Mouse (Mus musculus) C2C12 (cell line): Measurements from ENCODE around the gene Gabpb1. TPM values are rescaled to one million over a fixed set of nuclear protein-coding genes. Genes with fewer than 3 reads are reported as not detected.
A peak's percentile ranks its signal among the peaks of the same experiment; 100 is the strongest.

ENCODE experiments used
- H3K27me3 ChIP-seq: one replicate; pipeline ENCODE4 v1.6.1; 2011; ENCODE audit not compliant: control insufficient read depth, insufficient read depth, insufficient read length
- H3K36me3 ChIP-seq: one replicate; pipeline ENCODE4 v1.6.1; 2011; ENCODE audit not compliant: control insufficient read depth, insufficient read depth
- H3K4me3 ChIP-seq: one replicate; pipeline ENCODE4 v1.5.1; 2011; ENCODE audit warnings: mild to moderate bottlenecking, control low read depth; ENCODE audit not compliant: poor library complexity, insufficient read depth, severe bottlenecking
- H3K79me2 ChIP-seq: one replicate; pipeline ENCODE4 v1.6.1; 2011; ENCODE audit not compliant: control insufficient read depth, insufficient read depth
- H3K79me3 ChIP-seq: one replicate; pipeline ENCODE4 v1.6.1; 2011; ENCODE audit warnings: low read depth, control low read depth
- H3ac ChIP-seq: one replicate; pipeline ENCODE3; 2011; ENCODE audit warnings: low read depth; ENCODE audit not compliant: control insufficient read depth, insufficient read length
- CEBPB ChIP-seq: IDR thresholded peaks from one replicate; pipeline ENCODE4 v1.6.1; 2011; ENCODE audit warnings: low read depth, mild to moderate bottlenecking, control low read depth, moderate library complexity
- CTCF ChIP-seq: IDR thresholded peaks from one replicate; pipeline ENCODE4 v1.5.1; 2011; ENCODE audit not compliant: control insufficient read depth, insufficient read depth, insufficient read length
- FOSL1 ChIP-seq: IDR thresholded peaks from one replicate; pipeline ENCODE4 v1.8.0; 2011; ENCODE audit warnings: mild to moderate bottlenecking, low read length; ENCODE audit not compliant: poor library complexity, insufficient read depth, severe bottlenecking
- MAX ChIP-seq: IDR thresholded peaks from one replicate; pipeline ENCODE4 v1.6.1; 2011; ENCODE audit warnings: mild to moderate bottlenecking, control low read depth
- MYOD1 ChIP-seq: IDR thresholded peaks from one replicate; pipeline ENCODE4 v1.6.1; 2011; ENCODE audit warnings: low read depth; ENCODE audit not compliant: control insufficient read depth, insufficient read length
- MYOG ChIP-seq: IDR thresholded peaks from one replicate; pipeline ENCODE4 v1.6.1; 2011; ENCODE audit not compliant: control insufficient read depth, insufficient read length; ENCODE audit errors: extremely low read depth
- USF1 ChIP-seq: IDR thresholded peaks from one replicate; pipeline ENCODE4 v1.6.1; 2011; ENCODE audit warnings: low read depth, mild to moderate bottlenecking, control low read depth, moderate library complexity
- polyA plus RNA-seq: library from polyadenylated mRNA; unstranded; fragments of >200 nt; fragmentation: generic; extraction: Trizol; gene quantifications from one replicate; pipeline ENCODE4 v1.2.1, GENCODE M21; 2012; ENCODE audit warnings: missing spikeins

Gene Gabpb1
- polyA plus RNA-seq, 1 experiment: 13.5 TPM

GRCm38 (mm10) chr2:126600533-126600932 lies 75.6 kb downstream of the Gabpb1 start:
- Histone ChIP-seq H3ac (no peak overlapping the region), H3K4me3 (no peak overlapping the region), H3K27me3 (no peaks in the 10 kb centered on the region), H3K36me3 (no peaks in the 10 kb centered on the region), H3K79me2 (no peaks in the 10 kb centered on the region), H3K79me3 (no peaks in the 10 kb centered on the region)
- TF ChIP-seq CTCF: no peak
- no peak for TF ChIP-seq MAX
- TF ChIP-seq CEBPB: peak; percentile 36
- no peak for TF ChIP-seq MYOG
- no peak for TF ChIP-seq MYOD1
- no peak for TF ChIP-seq FOSL1
- no peak for TF ChIP-seq USF1

GRCm38 (mm10) chr2:126599005-126599404 lies 77.1 kb downstream of the Gabpb1 start:
- H3K36me3 ChIP-seq: no peaks in the 10 kb centered on the region
- no peak overlapping the region for H3ac ChIP-seq
- H3K79me3 ChIP-seq: no peaks in the 10 kb centered on the region
- TF ChIP-seq MYOD1 (no peak), FOSL1 (no peak), CTCF (no peak), MYOG (no peak), CEBPB (no peak), USF1 (no peak), MAX (no peak)
- no peaks in the 10 kb centered on the region for H3K79me2 ChIP-seq
- no peaks in the 10 kb centered on the region for H3K27me3 ChIP-seq
- H3K4me3 ChIP-seq: no peak overlapping the region

DNA sequence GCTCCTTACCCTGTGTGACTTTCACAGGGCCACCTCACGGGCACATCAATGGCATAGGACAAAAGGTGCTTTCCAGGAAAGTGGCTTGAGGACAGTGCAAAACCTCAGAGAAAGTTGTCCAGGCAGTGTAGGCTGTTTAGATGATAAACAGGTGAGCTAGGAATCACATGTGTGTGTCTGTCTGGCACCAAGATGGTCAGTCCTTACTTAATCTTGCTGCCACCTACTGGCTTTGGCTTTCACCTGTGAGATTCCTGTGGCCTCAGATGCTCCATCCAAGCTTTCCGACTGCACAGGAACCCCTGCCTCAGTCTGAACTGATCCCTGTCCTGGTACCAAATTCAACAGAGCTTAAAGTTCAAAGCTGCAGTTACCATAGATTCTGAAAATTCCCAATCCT lies 77.8 kb downstream of the Gabpb1 start:
- no peak overlapping the region for H3K4me3 ChIP-seq
- no peak overlapping the region for H3ac ChIP-seq
- H3K79me3 ChIP-seq: no peaks in the 10 kb centered on the region
- H3K36me3 ChIP-seq: no peaks in the 10 kb centered on the region
- TF ChIP-seq MYOG: no peak
- TF ChIP-seq CEBPB: no peak
- TF ChIP-seq MYOD1: no peak
- TF ChIP-seq MAX: no peak
- TF ChIP-seq FOSL1: no peak
- TF ChIP-seq USF1: no peak
- no peak for TF ChIP-seq CTCF
- H3K27me3 ChIP-seq: no peaks in the 10 kb centered on the region
- no peaks in the 10 kb centered on the region for H3K79me2 ChIP-seq

- Histone ChIP-seq H3K27me3 (no peaks in the 10 kb centered on the region), H3K79me3 (no peaks in the 10 kb centered on the region), H3K36me3 (no peaks in the 10 kb centered on the region), H3K4me3 (no peak overlapping the region), H3ac (no peak overlapping the region), H3K79me2 (no peaks in the 10 kb centered on the region)
- TF ChIP-seq MYOD1 (no peak), FOSL1 (no peak), MYOG (no peak), CEBPB (no peak), MAX (no peak), CTCF (no peak), USF1 (no peak)
These were observed 78.6 kb downstream of the Gabpb1 start for GRCm38 (mm10) chr2:126597279-126598241.

- no peak overlapping the region for H3K4me3 ChIP-seq
- H3K27me3 ChIP-seq: no peaks in the 10 kb centered on the region
- no peak overlapping the region for H3ac ChIP-seq
- no peaks in the 10 kb centered on the region for H3K36me3 ChIP-seq
- no peaks in the 10 kb centered on the region for H3K79me2 ChIP-seq
- no peaks in the 10 kb centered on the region for H3K79me3 ChIP-seq
- TF ChIP-seq MYOD1: no peak
- no peak for TF ChIP-seq CTCF
- no peak for TF ChIP-seq CEBPB
- no peak for TF ChIP-seq USF1
- no peak for TF ChIP-seq FOSL1
- no peak for TF ChIP-seq MYOG
- no peak for TF ChIP-seq MAX
These were observed 79.6 kb downstream of the Gabpb1 start for GRCm38 (mm10) chr2:126596347-126597072.
